Mouse (Mus musculus) ES-E14 (cell line): Measurements from ENCODE around the gene Scube1.

Source experiments
- CHD2 ChIP-seq: IDR thresholded peaks from 2 replicates; pipeline ENCODE4 v1.6.1; 2014; ENCODE audit warnings: mild to moderate bottlenecking, low read depth, low read length, inconsistent platforms
- ZNF384 ChIP-seq: IDR thresholded peaks from 2 replicates; pipeline ENCODE4 v1.6.1; 2012; ENCODE audit warnings: low read depth, low read length, inconsistent platforms

GRCm38 (mm10) chr15:83740676-83741422, 16.0 kb upstream of the Scube1 start:
- TF ChIP-seq CHD2 (no peak), ZNF384 (no peak)
